Mouse (Mus musculus) heart, embryonic 10.5 days (tissue): ENCODE measurements around the gene C130050O18Rik. TPM values are rescaled to one million over a fixed set of nuclear protein-coding genes. Genes with fewer than 3 reads are reported as not detected.
A peak's percentile ranks its signal among the peaks of the same experiment; 100 is the strongest.

Experiments used
- DNase-seq: peaks from one replicate; pipeline ENCODE4 v3.0.0-alpha.2; 2017; ENCODE audit warnings: low spot score
- H3K27ac ChIP-seq: fragments of 300-500 bp; sonication (generic); 2 replicates; pipeline ENCODE4 v1.5.1; 2016; ENCODE audit warnings: mild to moderate bottlenecking
- H3K27me3 ChIP-seq: fragments of 300-500 bp; sonication (generic); 2 replicates; pipeline ENCODE4 v1.6.1; 2016; ENCODE audit warnings: mild to moderate bottlenecking; ENCODE audit not compliant: poor library complexity, insufficient read depth, severe bottlenecking
- H3K36me3 ChIP-seq: fragments of 300-500 bp; sonication (generic); 2 replicates; pipeline ENCODE4 v1.6.1; 2016; ENCODE audit warnings: mild to moderate bottlenecking, moderate library complexity
- H3K4me1 ChIP-seq: fragments of 300-500 bp; sonication (generic); 2 replicates; pipeline ENCODE4 v1.6.1; 2016; ENCODE audit warnings: mild to moderate bottlenecking
- H3K4me3 ChIP-seq: fragments of 300-500 bp; sonication (generic); 2 replicates; pipeline ENCODE4 v1.5.1; 2016; ENCODE audit warnings: mild to moderate bottlenecking, moderate library complexity
- H3K9me3 ChIP-seq: fragments of 300-500 bp; sonication (generic); 2 replicates; pipeline ENCODE4 v1.6.1; 2016; ENCODE audit warnings: mild to moderate bottlenecking, moderate library complexity
- WGBS: fragments of 180-500 bp; shearing (Covaris S2); methylation state at CpG from one replicate; pipeline ENCODE4 v1.1.7; 2016; 5-methylcytosine and 5-hydroxymethylcytosine counted together
- polyA plus RNA-seq: library from polyadenylated mRNA; unstranded; fragments of >200 nt; fragmentation: Nextera tagmentation; extraction: Ambion mirVana; gene quantifications from 2 replicates; pipeline ENCODE4 v1.2.1, GENCODE M21; 2016

The C130050O18Rik gene
- 0.28 and 0.45 TPM in 2 replicates for polyA plus RNA-seq

- H3K27me3 ChIP-seq: peaks cover 34% of the 10 kb centered on the region
- WGBS: 61% methylated on average over 6 of the region's 6 CpGs
- H3K4me1 ChIP-seq: peaks cover 43% of the 10 kb centered on the region
- H3K9me3 ChIP-seq: no peaks in the 10 kb centered on the region
- no peak for DNase-seq
- peak within 1 kb of the TSS; percentile 59 for H3K27ac ChIP-seq
- H3K36me3 ChIP-seq: no peaks in the 10 kb centered on the region
- no peak within 1 kb of the TSS for H3K4me3 ChIP-seq
Measured at GRCm38 (mm10) chr5:139404801-139405401, at the start of gene C130050O18Rik. C130050O18Rik (plus strand) TSS chr5:139405280.

- H3K4me1 ChIP-seq: peaks cover 19% of the 10 kb centered on the region
- WGBS: 28% methylated on average over 2 of the region's 2 CpGs
- no peak overlapping the region for H3K27ac ChIP-seq
- no peaks in the 10 kb centered on the region for H3K9me3 ChIP-seq
- H3K27me3 ChIP-seq: peaks cover 47% of the 10 kb centered on the region
- DNase-seq: peak; percentile 78
- no peak overlapping the region for H3K4me3 ChIP-seq
- H3K36me3 ChIP-seq: 0 out of 2 replicates have a peak, but pooled peaks cover 6% of the 10 kb centered on the region
Measured at GRCm38 (mm10) chr5:139358653-139359052, 46.4 kb upstream of the C130050O18Rik start.

GRCm38 (mm10) chr5:139359244-139359643, 45.8 kb upstream of the C130050O18Rik start:
- Histone ChIP-seq H3K27ac (no peak overlapping the region), H3K27me3 (peaks cover 44% of the 10 kb centered on the region), H3K4me3 (no peak overlapping the region), H3K36me3 (0 out of 2 replicates have a peak, but pooled peaks cover 6% of the 10 kb centered on the region), H3K4me1 (peaks cover 24% of the 10 kb centered on the region), H3K9me3 (no peaks in the 10 kb centered on the region)
- 92% methylated on average over 5 of the region's 5 CpGs for WGBS
- no peak for DNase-seq

- Histone ChIP-seq H3K27me3 (peaks cover 32% of the 10 kb centered on the region; the same call in 1 of the 2 replicates), H3K9me3 (no peaks in the 10 kb centered on the region), H3K4me1 (peaks cover 29% of the 10 kb centered on the region), H3K36me3 (0 out of 2 replicates have a peak, but pooled peaks cover 6% of the 10 kb centered on the region), H3K27ac (peak overlapping the region; percentile 75; the same call in 1 of the 2 replicates), H3K4me3 (0 out of 2 replicates have a peak overlapping the region, but pooled peaks have one; percentile 12)
- DNase-seq: no peak
- 69% methylated on average over 7 of the region's 7 CpGs for WGBS
Measured at GRCm38 (mm10) chr5:139363858-139364257, 41.2 kb upstream of the C130050O18Rik start.

- H3K36me3 ChIP-seq: 0 out of 2 replicates have a peak, but pooled peaks cover 6% of the 10 kb centered on the region
- peaks cover 32% of the 10 kb centered on the region; the same call in 1 of the 2 replicates for H3K27me3 ChIP-seq
- no peaks in the 10 kb centered on the region for H3K9me3 ChIP-seq
- peak; percentile 90 for DNase-seq
- peak overlapping the region; percentile 75 for H3K27ac ChIP-seq
- peak overlapping the region; percentile 12; the same call in 1 of the 2 replicates for H3K4me3 ChIP-seq
- peaks cover 28% of the 10 kb centered on the region for H3K4me1 ChIP-seq
- 25% methylated on average over 12 of the region's 12 CpGs for WGBS
Measured at GRCm38 (mm10) chr5:139364260-139364910, 40.7 kb upstream of the C130050O18Rik start.

GRCm38 (mm10) chr5:139364911-139365571, 40.0 kb upstream of the C130050O18Rik start:
- WGBS: 46% methylated on average over 5 of the region's 5 CpGs
- Histone ChIP-seq H3K4me3 (0 out of 2 replicates have a peak overlapping the region, but pooled peaks have one; percentile 12), H3K9me3 (no peaks in the 10 kb centered on the region), H3K27ac (peak overlapping the region; percentile 75), H3K36me3 (0 out of 2 replicates have a peak, but pooled peaks cover 6% of the 10 kb centered on the region), H3K4me1 (peaks cover 34% of the 10 kb centered on the region), H3K27me3 (peaks cover 32% of the 10 kb centered on the region; the same call in 1 of the 2 replicates)
- no peak for DNase-seq

GRCm38 (mm10) chr5:139365827-139366226, 39.3 kb upstream of the C130050O18Rik start:
- WGBS: 74% methylated on average over 1 of the region's 1 CpGs
- DNase-seq: no peak

GRCm38 (mm10) chr5:139366484-139366883, 38.6 kb upstream of the C130050O18Rik start:
- H3K4me1 ChIP-seq: peaks cover 48% of the 10 kb centered on the region
- DNase-seq: no peak

More at GRCm38 (mm10) chr5:139365827-139366226, 39.3 kb upstream of the C130050O18Rik start:
- Histone ChIP-seq H3K9me3 (no peaks in the 10 kb centered on the region), H3K36me3 (0 out of 2 replicates have a peak, but pooled peaks cover 6% of the 10 kb centered on the region), H3K27me3 (peaks cover 29% of the 10 kb centered on the region; the same call in 1 of the 2 replicates), H3K4me1 (peaks cover 42% of the 10 kb centered on the region), H3K4me3 (no peak overlapping the region), H3K27ac (peak overlapping the region; percentile 75; the same call in 1 of the 2 replicates)

GRCm38 (mm10) chr5:139367884-139368458, 37.1 kb upstream of the C130050O18Rik start:
- H3K27me3 ChIP-seq: 0 out of 2 replicates have a peak, but pooled peaks cover 19% of the 10 kb centered on the region
- no peak for DNase-seq
- no peaks in the 10 kb centered on the region for H3K36me3 ChIP-seq
- no peak overlapping the region for H3K4me3 ChIP-seq
- 93% methylated on average over 4 of the region's 4 CpGs for WGBS
- no peak overlapping the region for H3K27ac ChIP-seq
- peaks cover 63% of the 10 kb centered on the region for H3K4me1 ChIP-seq
- H3K9me3 ChIP-seq: no peaks in the 10 kb centered on the region

More at GRCm38 (mm10) chr5:139366484-139366883, 38.6 kb upstream of the C130050O18Rik start:
- WGBS: 71% methylated on average over 11 of the region's 11 CpGs
- Histone ChIP-seq H3K4me3 (no peak overlapping the region), H3K9me3 (no peaks in the 10 kb centered on the region), H3K27me3 (peaks cover 29% of the 10 kb centered on the region; the same call in 1 of the 2 replicates), H3K36me3 (0 out of 2 replicates have a peak, but pooled peaks cover 6% of the 10 kb centered on the region), H3K27ac (no peak overlapping the region)

GRCm38 (mm10) chr5:139368638-139369320, 36.3 kb upstream of the C130050O18Rik start:
- H3K27ac ChIP-seq: no peak overlapping the region
- H3K27me3 ChIP-seq: 0 out of 2 replicates have a peak, but pooled peaks cover 15% of the 10 kb centered on the region
- H3K4me1 ChIP-seq: peaks cover 68% of the 10 kb centered on the region
- no peak overlapping the region for H3K4me3 ChIP-seq
- DNase-seq: no peak
- no peaks in the 10 kb centered on the region for H3K9me3 ChIP-seq
- H3K36me3 ChIP-seq: no peaks in the 10 kb centered on the region
- 86% methylated on average over 11 of the region's 11 CpGs for WGBS

- Histone ChIP-seq H3K4me1 (peaks cover 65% of the 10 kb centered on the region), H3K27me3 (0 out of 2 replicates have a peak, but pooled peaks cover 4% of the 10 kb centered on the region), H3K4me3 (0 out of 2 replicates have a peak overlapping the region, but pooled peaks have one; percentile 76), H3K36me3 (no peaks in the 10 kb centered on the region), H3K27ac (peak overlapping the region; percentile 99), H3K9me3 (no peaks in the 10 kb centered on the region)
- 65% methylated on average over 6 of the region's 6 CpGs for WGBS
- DNase-seq: no peak
Measured at GRCm38 (mm10) chr5:139370336-139370735, 34.7 kb upstream of the C130050O18Rik start.
